Mouse (Mus musculus) right cerebral cortex, postnatal 10 days (tissue): ENCODE results near the gene Cpsf4.
"Not testable (repeated sequence)": the region's sequence is repeated elsewhere in the genome, so short reads cannot be mapped to it uniquely, and the experiment has no call there.

Experiments used
- DNase-seq, 2 experiments: peaks; one replicate each; pipeline ENCODE4 v3.0.0; 2021; ENCODE audit warnings: low spot score in 2 of 2

Gene Cpsf4

DNA sequence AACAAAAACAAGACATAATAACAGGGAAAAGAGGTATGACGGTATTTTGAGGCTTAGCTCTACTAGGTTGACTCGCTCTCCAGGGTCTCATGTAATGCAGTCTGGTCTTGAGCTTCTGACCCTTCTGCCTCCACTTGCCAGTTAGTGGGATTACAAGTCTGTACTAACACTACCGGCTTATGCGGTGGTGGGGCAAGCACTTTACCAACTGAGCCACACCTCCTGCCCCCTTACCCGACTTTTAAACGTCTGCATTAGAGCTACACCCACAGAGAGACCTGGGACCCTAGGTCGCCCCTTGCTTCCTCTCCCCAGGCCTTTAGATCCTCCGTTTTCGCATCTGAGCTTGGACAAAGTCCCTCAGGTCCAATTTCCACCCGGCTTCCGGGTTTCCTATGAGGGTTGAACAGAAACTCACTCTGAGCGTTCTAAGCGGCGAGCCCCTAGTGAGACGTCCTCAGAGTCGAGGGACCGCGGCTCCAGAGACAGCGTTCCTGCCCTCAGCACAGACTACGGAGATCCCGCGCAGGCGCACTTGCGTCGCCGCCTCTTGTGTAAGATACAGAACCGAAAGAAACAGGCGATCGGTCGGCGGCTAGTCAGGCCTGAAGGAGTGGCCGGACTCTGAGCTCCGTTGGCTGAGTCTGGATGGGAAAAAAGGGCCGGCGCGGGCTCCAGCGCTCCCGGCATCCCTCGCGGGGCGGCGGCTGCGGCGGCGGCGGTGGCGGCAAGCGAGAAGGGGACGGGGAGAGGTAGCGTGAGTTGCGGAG, at the start of gene Cpsf4, which contains the start of gene Ptcd1:
Cpsf4 (plus strand) TSS at position 678 of the 770 bp plus-strand sequence.
Ptcd1 (minus strand) TSS at position 573 of the 770 bp plus-strand sequence.
- DNase-seq, result peak; percentile 99

GRCm38 (mm10) chr5:145118005-145118404, 49.0 kb upstream of the Cpsf4 start:
- DNase-seq, result no peak

DNA sequence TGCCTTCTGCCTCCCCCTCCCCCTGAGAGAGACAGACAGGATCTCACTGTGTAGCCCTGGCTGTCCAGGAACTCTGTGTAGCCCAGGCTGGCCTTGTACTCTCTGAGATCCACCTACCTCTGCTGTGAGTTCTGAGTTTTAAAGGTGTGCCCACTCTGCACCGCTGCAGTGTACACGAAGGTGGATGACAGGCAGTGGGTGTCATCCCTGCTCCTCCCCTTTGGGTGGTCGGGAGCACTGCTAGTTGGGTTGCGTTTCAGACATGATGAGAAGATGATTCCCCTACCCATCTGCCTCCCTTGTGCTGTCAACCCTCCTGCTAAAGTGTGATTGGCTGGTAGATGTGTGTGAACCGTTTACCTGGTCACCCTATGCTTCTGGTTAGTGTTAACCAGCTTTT, 48.6 kb upstream of the Cpsf4 start:
- DNase-seq, result no peak

- no peak for DNase-seq
Observed at GRCm38 (mm10) chr5:145119385-145119784, 47.6 kb upstream of the Cpsf4 start.

DNA sequence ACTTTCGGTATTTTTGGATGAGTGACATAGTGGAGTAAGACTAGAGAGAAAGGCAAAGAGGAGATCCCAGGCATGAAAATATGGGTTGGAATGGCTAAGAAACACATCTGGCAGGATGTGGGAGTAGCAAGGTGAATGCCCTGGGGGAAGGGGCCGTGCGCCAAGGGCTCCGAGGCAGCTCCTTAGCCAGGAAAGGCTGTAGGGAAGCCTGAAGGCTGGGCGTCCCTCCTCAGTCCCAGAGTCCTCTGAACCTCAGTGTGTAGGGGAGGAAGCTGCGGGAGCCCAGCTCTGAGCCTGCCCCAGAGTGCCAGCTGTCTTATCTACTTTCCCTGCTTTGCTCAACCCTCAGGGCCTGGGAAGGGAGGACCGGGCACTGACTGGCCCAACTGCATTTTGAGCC, 46.1 kb upstream of the Cpsf4 start:
- no peak for DNase-seq

DNA sequence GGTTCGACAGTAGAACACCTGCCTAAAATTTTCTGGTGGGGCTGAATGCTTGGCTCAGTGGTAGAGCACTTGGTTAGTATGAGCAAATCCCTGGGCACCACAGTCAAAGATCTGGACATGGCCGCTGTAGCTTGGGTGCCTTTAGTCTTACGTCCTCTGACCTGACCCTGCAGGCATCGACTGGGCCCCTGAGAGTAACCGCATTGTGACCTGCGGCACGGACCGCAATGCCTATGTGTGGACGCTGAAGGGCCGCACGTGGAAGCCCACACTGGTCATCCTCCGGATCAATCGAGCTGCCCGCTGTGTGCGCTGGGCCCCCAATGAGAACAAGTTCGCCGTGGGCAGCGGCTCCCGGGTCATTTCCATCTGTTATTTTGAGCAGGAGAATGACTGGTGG, 43.6 kb upstream of the Cpsf4 start:
- no peak for DNase-seq

DNA sequence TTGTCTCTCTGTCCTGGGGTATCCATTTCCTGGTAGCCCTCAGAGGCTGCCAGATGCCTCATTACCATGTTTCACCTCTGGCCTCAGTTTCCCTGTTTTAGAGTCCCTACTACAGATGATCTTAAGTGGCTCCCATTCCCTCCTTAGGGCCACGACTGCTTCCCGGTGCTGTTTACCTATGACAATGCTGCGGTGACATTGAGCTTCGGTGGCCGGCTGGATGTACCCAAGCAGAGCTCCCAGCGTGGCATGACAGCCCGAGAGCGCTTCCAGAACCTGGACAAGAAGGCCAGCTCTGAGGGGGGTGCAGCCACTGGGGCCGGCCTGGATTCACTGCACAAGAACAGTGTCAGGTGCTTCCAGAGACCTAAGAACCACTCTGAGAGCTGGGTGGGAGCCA, 40.4 kb upstream of the Cpsf4 start:
- DNase-seq, result no peak

DNA sequence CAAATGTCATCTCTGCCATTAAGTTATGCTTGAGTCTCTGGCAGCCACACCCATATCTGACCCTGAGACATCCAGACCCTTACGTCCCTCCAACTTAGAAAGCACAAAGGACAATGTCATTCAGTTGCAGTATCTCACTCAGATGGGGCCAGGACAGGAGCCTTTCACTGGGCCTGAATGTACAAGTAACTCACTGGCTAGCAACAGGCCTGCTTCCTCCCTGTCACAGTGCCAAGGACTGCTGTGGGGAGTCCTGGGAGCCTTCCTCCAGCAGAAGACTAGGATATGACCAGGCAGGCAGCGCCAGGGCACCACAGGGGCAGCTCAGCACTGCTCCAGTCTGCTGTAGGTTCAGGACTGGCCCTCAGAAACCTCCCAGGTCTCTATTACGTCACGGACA, 37.9 kb upstream of the Cpsf4 start:
- no peak for DNase-seq

GRCm38 (mm10) chr5:145129773-145130172, 37.2 kb upstream of the Cpsf4 start:
- DNase-seq, result not testable (repeated sequence)

DNA sequence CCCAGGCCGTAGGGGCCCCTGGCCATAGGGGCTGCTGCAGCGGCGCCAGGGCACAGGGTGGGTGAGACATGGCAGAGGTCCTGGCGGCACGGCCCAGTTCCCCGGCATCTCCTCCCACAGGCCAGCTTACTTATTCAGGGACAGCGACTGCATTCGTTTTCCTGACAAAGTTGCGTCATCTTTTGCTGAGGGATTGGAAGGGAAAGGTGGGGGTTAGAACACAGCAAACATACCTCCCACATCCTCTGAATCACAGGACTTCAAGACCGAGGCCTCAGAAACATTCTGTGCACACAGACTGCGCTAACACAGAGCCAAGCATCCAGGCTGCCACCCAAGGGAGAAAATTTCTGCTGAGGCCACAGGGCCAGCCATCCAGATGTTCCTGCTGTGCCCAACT, 36.8 kb upstream of the Cpsf4 start:
- no peak for DNase-seq

- DNase-seq, result no peak
Observed at GRCm38 (mm10) chr5:145130995-145131394, 36.0 kb upstream of the Cpsf4 start.

- not testable (repeated sequence) for DNase-seq
Observed at GRCm38 (mm10) chr5:145133275-145133674, 33.7 kb upstream of the Cpsf4 start.

GRCm38 (mm10) chr5:145138836-145139235, 28.2 kb upstream of the Cpsf4 start:
- DNase-seq, result no peak

GRCm38 (mm10) chr5:145139571-145140519, 27.2 kb upstream of the Cpsf4 start, which contains the start of the genes Pdap1 and Bud31:
Gene Pdap1 (minus strand): TSS chr5:145140238.
Gene Bud31 (plus strand): TSS chr5:145140362.
- DNase-seq, result peak; percentile 96

- no peak for DNase-seq
Observed at GRCm38 (mm10) chr5:145140611-145141010, 26.4 kb upstream of the Cpsf4 start.

GRCm38 (mm10) chr5:145147748-145148147, 19.3 kb upstream of the Cpsf4 start:
- no peak for DNase-seq

- no peak for DNase-seq
Observed at GRCm38 (mm10) chr5:145149294-145149693, 17.7 kb upstream of the Cpsf4 start.

DNA sequence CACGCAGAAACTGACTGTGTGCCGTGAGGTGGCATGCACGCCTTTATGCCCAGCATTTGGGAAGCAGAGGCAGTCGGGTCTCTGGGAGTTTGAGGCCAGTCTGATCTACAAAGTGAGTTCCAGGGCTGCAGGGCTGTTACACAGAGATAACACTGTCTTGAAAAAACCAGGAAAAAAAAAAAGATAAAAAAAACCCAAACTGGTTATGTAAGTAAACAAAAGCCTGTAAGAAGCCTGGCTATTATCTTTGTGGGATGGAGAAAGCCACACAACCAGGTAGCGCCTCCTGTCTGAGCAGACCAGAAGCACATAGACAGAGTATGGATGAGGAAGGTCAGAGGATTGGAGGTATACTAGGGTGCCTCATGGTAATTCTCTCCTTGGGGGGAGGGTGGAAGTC, 14.3 kb upstream of the Cpsf4 start:
- no peak for DNase-seq

DNA sequence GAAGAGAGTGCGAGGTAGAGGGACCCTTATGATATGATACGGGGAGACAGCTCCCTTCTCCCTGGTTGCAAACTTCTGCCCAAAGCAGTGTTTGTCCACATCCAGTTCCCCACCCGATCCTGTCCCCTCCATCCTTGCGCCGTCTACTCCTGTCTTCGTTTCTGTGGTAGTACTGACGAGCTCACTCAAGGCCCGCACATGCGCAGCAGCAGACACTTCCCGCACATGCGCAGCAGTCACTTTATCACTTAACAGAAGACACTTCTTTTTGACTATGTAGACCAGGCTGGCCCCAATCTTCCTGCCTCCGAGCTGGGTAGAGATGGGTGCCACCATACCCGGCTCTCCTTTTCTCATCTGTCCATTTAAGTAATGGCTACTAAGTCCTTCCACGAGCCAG, 5.7 kb upstream of the Cpsf4 start:
- DNase-seq, result no peak

DNA sequence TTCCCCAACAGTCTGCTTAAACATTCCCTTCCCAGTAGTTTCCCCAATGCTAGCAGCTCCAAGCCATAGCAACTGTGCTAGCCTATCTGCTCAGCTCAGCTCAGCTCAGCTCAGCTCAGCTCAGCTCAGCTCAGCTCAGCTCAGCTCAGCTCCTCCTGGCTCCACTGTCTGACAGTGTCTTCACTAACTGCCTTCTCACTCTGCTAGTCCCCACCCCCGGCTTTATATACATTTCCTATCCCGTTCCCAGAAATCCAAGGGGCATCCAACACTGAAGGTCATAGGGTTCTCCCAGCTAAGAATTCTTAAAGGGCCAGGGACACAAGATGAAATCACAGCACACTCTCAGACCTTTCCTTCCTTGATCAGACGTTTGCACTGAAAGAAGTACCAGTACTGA, 2.3 kb upstream of the Cpsf4 start:
- no peak for DNase-seq

- DNase-seq, result no peak
Observed at GRCm38 (mm10) chr5:145165184-145165583, 1.8 kb upstream of the Cpsf4 start.

DNA sequence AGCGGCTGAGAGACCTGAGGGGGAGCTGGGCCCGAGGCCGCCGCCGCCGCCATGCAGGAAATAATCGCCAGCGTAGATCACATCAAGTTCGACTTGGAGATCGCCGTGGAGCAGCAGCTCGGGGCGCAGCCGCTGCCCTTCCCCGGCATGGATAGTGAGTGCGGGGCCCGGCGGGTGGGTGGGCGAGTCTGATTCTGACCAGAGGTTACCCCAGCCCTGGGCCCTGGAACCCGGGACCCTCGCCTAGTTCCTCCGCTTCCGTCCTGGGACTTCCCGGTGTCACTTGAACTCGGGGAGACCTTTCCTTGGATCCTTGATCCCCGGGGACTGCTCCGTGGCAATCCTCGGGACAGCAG, 271 bp downstream of the Cpsf4 start:
- no peak for DNase-seq
